Mouse (Mus musculus) midbrain, embryonic 14.5 days (tissue): ENCODE measurements around the gene Zdhhc8. TPM values are rescaled to one million over a fixed set of nuclear protein-coding genes. Genes with fewer than 3 reads are reported as not detected.

Experiments used
- ATAC-seq: fragments of 200-750 bp; cut with Nextera tagmentation; 2 replicates; pipeline ENCODE4 v1.8.0; 2017; ENCODE audit warnings: moderate number of reproducible peaks, moderate library complexity; ENCODE audit not compliant: low FRiP score, low TSS enrichment
- DNase-seq: peaks from one replicate; pipeline ENCODE4 v3.0.0-alpha.2; 2015
- H3K27ac ChIP-seq: fragments of 300-500 bp; sonication (generic); replicated peaks from 2 replicates; pipeline ENCODE4 v1.5.1; 2014; ENCODE audit warnings: mild to moderate bottlenecking, low read depth, low read length, moderate library complexity
- H3K27me3 ChIP-seq: fragments of 300-500 bp; sonication (generic); 2 replicates; pipeline ENCODE4 v1.6.1; 2014; ENCODE audit warnings: low read length, control low read depth, mixed read lengths; ENCODE audit not compliant: control insufficient read depth, insufficient read depth
- H3K36me3 ChIP-seq: fragments of 300-500 bp; sonication (generic); 2 replicates; pipeline ENCODE4 v1.6.1; 2014; ENCODE audit warnings: low read length, control low read depth; ENCODE audit not compliant: control insufficient read depth, insufficient read depth
- H3K4me1 ChIP-seq: fragments of 300-500 bp; sonication (generic); 2 replicates; pipeline ENCODE4 v1.6.1; 2014; ENCODE audit warnings: mild to moderate bottlenecking, antibody characterized with exemption, low read length, control low read depth; ENCODE audit not compliant: control insufficient read depth, insufficient read depth
- H3K4me2 ChIP-seq: fragments of 300-500 bp; sonication (generic); 2 replicates; pipeline ENCODE4 v1.6.1; 2014; ENCODE audit warnings: mild to moderate bottlenecking, low read length, moderate library complexity
- H3K4me3 ChIP-seq: fragments of 300-500 bp; sonication (generic); replicated peaks from 2 replicates; pipeline ENCODE4 v1.5.1; 2014; ENCODE audit warnings: low read depth, low read length
- H3K9ac ChIP-seq: fragments of 300-500 bp; sonication (generic); replicated peaks from 2 replicates; pipeline ENCODE4 v1.6.1; 2014; ENCODE audit warnings: mild to moderate bottlenecking, low read length, moderate library complexity
- H3K9me3 ChIP-seq: fragments of 300-500 bp; sonication (generic); 2 replicates; pipeline ENCODE4 v1.6.1; 2016; ENCODE audit warnings: low read length, control low read depth, mixed read lengths; ENCODE audit not compliant: control insufficient read depth
- WGBS: fragments of 180-500 bp; shearing (Covaris S2); extraction: QIAGEN DNeasy Blood & Tissue Kit; methylation state at CpG from one replicate; pipeline ENCODE4 v1.1.7; 2014; 5-methylcytosine and 5-hydroxymethylcytosine counted together
- polyA plus RNA-seq: library from polyadenylated mRNA; unstranded; fragments of >200 nt; fragmentation: Nextera tagmentation; extraction: Ambion mirVana; gene quantifications from 2 replicates; pipeline ENCODE4 v1.2.1, GENCODE M21; 2014

The Zdhhc8 gene
- polyA plus RNA-seq, 1 experiment from 2014 or later, result 13.8 TPM

DNA sequence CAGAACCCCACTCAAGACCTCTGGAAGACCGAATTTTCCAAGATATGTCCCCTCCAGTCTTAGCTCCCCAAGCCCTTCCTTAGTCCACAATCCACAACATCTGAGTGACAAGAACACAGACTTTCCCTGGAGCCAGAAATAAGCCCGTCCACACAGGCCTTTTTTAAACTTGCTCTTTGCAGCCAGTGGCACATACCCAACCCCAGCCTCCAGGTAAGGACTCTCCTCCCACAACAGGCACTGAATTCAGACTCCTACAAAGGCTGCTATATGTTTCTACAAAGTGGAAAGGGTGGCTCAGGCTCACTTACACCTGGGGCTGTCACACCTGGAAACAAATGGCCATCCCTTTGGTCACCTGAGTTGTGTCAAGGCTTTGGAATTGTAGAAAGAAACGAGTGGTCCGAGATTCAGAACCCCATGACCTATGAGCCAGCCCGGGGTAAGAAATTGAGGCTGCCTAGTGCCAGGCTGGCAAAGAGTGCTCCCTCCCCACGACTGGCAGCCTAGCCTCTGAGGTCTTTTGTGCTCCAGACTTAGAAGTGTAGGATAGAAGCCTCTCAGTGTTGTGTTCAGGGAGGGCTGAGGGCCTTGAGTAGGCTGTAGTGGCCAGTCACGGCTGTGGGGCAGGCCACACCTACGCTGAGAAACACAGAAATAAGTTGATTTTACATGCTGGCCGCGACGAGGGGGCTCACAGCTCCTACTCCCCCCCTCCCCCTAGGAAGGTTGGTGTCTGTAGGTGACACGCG lies 841 bp downstream of the Zdhhc8 start:
- Histone ChIP-seq H3K4me1 (peaks cover 23% of the 10 kb centered on the region), H3K9me3 (no peaks in the 10 kb centered on the region), H3K36me3 (peaks cover 17% of the 10 kb centered on the region), H3K27ac (peak overlapping the region; percentile 93), H3K27me3 (no peaks in the 10 kb centered on the region), H3K9ac (peak overlapping the region; percentile 88), H3K4me3 (peak overlapping the region; percentile 84), H3K4me2 (peak overlapping the region; percentile 58)
- WGBS, result 21% methylated on average over 13 of the region's 13 CpGs
- ATAC-seq (peak; percentile 12), DNase-seq (no peak)

DNA sequence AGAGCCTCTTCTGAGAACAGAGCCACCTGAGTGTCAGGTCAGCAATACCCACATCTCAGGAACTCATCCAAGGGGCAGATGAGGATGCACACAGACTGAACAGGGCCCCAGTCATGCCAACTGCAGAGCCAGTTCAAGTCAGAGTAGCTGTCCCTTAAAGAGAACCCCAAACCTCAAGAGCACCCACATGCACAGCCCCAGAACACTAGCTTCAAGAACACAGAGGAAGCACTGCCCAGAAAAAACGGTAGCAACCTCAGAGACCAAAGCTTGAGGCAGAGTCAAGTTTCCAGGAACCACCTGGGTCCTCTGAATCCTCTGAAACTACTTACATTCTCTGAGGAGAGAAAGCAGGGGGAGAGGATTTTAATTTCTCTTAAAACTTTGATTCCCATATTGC lies 1.5 kb downstream of the Zdhhc8 start:
- WGBS, result 63% methylated on average over 1 of the region's 1 CpGs
- Histone ChIP-seq H3K4me3 (0 out of 2 replicates have a peak overlapping the region, but pooled peaks have one; percentile 84), H3K9me3 (no peaks in the 10 kb centered on the region), H3K4me2 (peak overlapping the region; percentile 58), H3K27ac (no peak overlapping the region), H3K9ac (no peak overlapping the region), H3K27me3 (no peaks in the 10 kb centered on the region), H3K4me1 (peaks cover 23% of the 10 kb centered on the region), H3K36me3 (peaks cover 17% of the 10 kb centered on the region)
- ATAC-seq (no peak), DNase-seq (no peak)

DNA sequence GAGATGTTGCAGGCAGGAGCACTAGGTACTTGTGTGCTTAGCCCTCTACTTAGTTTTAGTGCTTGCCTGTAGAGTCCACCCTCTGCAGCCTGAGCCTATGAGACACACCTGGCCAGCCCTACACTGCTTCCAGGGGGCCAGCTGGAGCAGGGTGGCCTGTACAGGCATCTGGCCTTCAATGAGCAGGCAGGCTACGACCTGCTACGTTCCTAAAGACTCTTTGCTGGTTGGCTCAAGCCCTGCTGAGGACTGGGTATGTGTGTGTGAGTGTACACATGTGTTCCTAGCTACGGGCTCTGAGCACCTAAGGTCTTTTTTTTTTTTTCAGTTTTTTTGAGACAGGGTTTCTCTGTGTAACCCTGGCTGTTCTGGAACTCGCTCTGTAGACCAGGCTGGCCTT lies 3.5 kb downstream of the Zdhhc8 start:
- 94% methylated on average over 4 of the region's 4 CpGs for WGBS
- no peak for ATAC-seq
- Histone ChIP-seq H3K4me2 (no peak overlapping the region), H3K4me1 (peaks cover 23% of the 10 kb centered on the region), H3K27me3 (no peaks in the 10 kb centered on the region), H3K9ac (no peak overlapping the region), H3K27ac (no peak overlapping the region), H3K9me3 (no peaks in the 10 kb centered on the region), H3K36me3 (peaks cover 29% of the 10 kb centered on the region), H3K4me3 (no peak overlapping the region)
- no peak for DNase-seq

DNA sequence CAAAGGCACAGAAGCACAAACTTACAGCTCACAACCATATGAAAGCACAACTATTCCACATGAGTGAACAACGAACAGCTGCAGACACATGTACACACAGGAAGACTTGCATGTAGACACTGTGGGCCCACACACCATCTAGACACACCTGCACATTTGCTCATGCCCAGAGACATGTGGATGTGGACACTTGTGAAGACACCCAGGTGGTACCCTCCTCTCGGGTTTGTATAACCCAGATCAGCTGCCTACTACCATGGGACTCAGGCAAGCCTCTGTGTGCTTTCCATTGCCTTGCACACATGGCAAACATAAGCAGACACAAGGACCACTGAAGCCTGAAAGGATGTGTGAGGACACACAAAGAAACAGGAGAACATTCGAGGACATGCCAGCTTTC lies 3.9 kb downstream of the Zdhhc8 start:
- Histone ChIP-seq H3K36me3 (peaks cover 33% of the 10 kb centered on the region), H3K4me3 (no peak overlapping the region), H3K4me2 (no peak overlapping the region), H3K27me3 (no peaks in the 10 kb centered on the region), H3K27ac (no peak overlapping the region), H3K4me1 (peaks cover 20% of the 10 kb centered on the region), H3K9ac (no peak overlapping the region), H3K9me3 (no peaks in the 10 kb centered on the region)
- no peak for ATAC-seq
- DNase-seq, result no peak
- 90% methylated on average over 3 of the region's 3 CpGs for WGBS

DNA sequence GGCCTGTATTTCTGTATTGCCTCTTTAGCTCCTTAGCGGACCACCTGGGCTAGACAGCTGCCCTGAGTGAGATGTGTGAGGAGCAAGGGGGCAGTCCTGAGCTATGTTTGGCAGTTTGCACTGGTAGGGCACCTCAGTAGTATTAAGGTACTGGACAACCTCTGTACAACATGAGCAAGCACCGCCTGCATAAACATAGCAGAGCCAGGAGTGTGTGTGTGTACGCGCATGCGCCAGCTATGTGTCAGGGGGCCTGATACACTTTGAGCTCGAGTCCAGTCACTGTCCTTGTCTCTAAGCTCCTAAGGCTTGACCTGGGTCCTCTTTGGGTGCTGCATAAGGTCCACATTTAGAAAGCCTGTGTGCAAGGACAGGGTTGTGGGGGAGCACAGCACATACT lies 4.3 kb downstream of the Zdhhc8 start:
- H3K4me1 ChIP-seq, result peaks cover 16% of the 10 kb centered on the region
- WGBS, result 94% methylated on average over 6 of the region's 6 CpGs
- DNase-seq, result no peak
- H3K4me3 ChIP-seq, result no peak overlapping the region
- peaks cover 38% of the 10 kb centered on the region for H3K36me3 ChIP-seq
- no peak overlapping the region for H3K27ac ChIP-seq
- no peak overlapping the region for H3K4me2 ChIP-seq
- ATAC-seq, result no peak
- H3K27me3 ChIP-seq, result no peaks in the 10 kb centered on the region
- no peaks in the 10 kb centered on the region for H3K9me3 ChIP-seq
- no peak overlapping the region for H3K9ac ChIP-seq

DNA sequence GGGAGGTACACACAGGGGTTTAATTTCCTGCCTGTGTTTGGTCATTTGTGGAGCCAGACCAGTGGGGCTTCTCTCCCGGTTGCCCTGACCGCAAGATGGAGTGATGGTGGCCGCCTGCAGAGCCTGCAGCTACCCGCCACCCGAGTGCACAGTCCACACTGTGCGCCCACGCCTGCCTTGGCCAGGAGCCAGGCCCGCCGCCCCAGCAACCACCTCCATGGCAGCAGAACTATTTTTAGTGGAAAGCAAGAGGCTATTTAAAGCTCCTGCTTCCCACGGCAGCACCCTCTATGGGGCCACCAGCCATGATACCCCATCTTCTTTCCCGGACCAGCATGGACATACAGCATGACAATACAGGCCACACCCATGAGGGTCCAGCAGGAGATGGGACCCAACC lies 5.3 kb downstream of the Zdhhc8 start:
- Histone ChIP-seq H3K27me3 (no peaks in the 10 kb centered on the region), H3K36me3 (peaks cover 48% of the 10 kb centered on the region), H3K27ac (no peak overlapping the region), H3K9ac (no peak overlapping the region), H3K4me3 (no peak overlapping the region), H3K4me1 (peaks cover 16% of the 10 kb centered on the region), H3K9me3 (no peaks in the 10 kb centered on the region), H3K4me2 (no peak overlapping the region)
- 74% methylated on average over 11 of the region's 11 CpGs for WGBS
- DNase-seq, result no peak
- ATAC-seq, result no peak

DNA sequence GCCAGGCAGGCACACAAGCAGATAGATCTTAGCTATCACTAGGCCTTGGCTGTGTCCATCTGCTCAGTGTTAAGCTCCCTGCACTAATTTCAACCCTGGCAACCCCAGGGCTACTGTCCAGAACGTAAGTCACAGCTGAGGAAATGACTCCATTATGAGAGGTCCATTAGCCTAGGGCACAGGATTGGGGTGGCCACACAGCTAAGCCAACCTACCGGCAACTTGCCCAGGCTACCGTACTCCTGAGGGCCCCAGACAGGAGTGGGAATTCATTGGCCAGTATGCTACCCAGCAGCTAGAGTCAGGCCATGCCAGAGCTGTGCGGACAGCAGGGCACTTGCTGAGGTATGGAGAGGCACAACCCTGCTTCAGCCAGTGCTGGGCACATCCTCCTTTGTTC lies 6.1 kb downstream of the Zdhhc8 start:
- Histone ChIP-seq H3K4me2 (no peak overlapping the region), H3K4me1 (peaks cover 11% of the 10 kb centered on the region), H3K27ac (no peak overlapping the region), H3K36me3 (peaks cover 55% of the 10 kb centered on the region), H3K27me3 (no peaks in the 10 kb centered on the region), H3K9me3 (no peaks in the 10 kb centered on the region), H3K9ac (no peak overlapping the region; the same call in 1 of the 2 replicates), H3K4me3 (no peak overlapping the region)
- no peak for ATAC-seq
- DNase-seq, result no peak
- 92% methylated on average over 4 of the region's 4 CpGs for WGBS

DNA sequence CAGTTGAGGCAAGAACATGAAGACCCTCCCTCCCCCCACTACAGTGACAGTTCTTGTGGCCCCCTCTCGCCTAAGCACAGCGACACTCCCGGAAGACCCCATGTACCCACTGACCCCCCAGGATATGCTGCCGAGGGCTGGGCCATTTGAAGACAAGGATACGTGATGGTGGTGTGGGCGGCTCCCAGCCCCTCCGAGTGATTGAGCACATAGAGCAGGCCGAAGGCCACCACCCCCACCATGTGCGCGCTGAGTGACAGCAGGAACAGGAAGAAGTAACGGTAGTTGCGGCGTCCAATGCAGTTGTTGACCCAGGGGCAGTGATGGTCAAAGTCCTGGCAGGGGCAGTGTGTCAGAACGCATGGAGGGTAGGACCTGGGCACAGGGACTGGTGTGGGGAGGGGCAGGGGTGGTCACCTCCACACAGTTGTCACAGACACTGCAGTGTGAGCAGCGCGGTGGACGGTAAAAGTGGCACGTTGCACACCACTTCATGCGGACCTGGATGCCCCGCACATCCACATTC lies 7.0 kb downstream of the Zdhhc8 start:
- no peaks in the 10 kb centered on the region for H3K27me3 ChIP-seq
- no peak overlapping the region for H3K27ac ChIP-seq
- 97% methylated on average over 20 of the region's 20 CpGs for WGBS
- H3K36me3 ChIP-seq, result peaks cover 64% of the 10 kb centered on the region
- ATAC-seq (no peak), DNase-seq (no peak)
- H3K4me3 ChIP-seq, result no peak overlapping the region
- H3K9ac ChIP-seq, result no peak overlapping the region
- 0 out of 2 replicates have a peak, but pooled peaks cover 3% of the 10 kb centered on the region for H3K4me1 ChIP-seq
- H3K9me3 ChIP-seq, result no peaks in the 10 kb centered on the region
- H3K4me2 ChIP-seq, result no peak overlapping the region

DNA sequence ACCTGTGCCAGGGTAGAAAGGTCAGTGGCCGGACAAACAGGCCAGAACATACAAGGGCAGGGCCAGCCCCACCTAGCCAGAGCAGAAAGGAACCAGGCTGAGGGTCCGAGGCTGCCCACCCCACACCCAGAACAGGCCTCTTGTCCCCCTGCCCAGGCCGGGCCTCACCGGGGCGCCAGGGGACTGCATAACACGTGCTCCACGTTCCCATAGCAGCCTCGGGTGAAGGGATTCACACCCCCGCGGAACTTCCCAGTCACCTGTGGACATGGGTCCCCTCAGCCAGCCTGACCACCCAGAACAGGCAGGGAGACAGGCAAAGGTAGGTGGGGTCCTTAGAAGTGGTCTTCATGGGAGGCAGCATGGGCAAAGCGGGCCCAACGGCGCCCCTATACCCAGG lies 7.7 kb downstream of the Zdhhc8 start:
- no peak overlapping the region for H3K9ac ChIP-seq
- no peak for DNase-seq
- H3K4me3 ChIP-seq, result no peak overlapping the region
- H3K4me2 ChIP-seq, result no peak overlapping the region
- no peak overlapping the region for H3K27ac ChIP-seq
- H3K4me1 ChIP-seq, result 0 out of 2 replicates have a peak, but pooled peaks cover 3% of the 10 kb centered on the region
- ATAC-seq, result no peak
- H3K27me3 ChIP-seq, result no peaks in the 10 kb centered on the region
- H3K9me3 ChIP-seq, result no peaks in the 10 kb centered on the region
- 89% methylated on average over 13 of the region's 13 CpGs for WGBS
- H3K36me3 ChIP-seq, result peaks cover 72% of the 10 kb centered on the region
